Mouse (Mus musculus) frontal cortex, adult 2 months (tissue): ENCODE measurements at regions not wholly inside any gene's neighbourhood (a gene's known extent, or its start where the extent isn't known, plus 50 kb on each side); places are given as distances from the start of the nearest gene placed in this dataset.
A peak's percentile ranks its signal among the peaks of the same experiment; 100 is the strongest.
"Not testable (repeated sequence)": the region's sequence is repeated elsewhere in the genome, so short reads cannot be mapped to it uniquely, and the experiment has no call there.

ENCODE experiments used
- DNase-seq, 2 experiments: peaks; one replicate each; pipeline ENCODE4 v3.0.0; 2022; ENCODE audit warnings: low spot score in 1 of 2; ENCODE audit errors: extremely low spot score in 1 of 2

DNA sequence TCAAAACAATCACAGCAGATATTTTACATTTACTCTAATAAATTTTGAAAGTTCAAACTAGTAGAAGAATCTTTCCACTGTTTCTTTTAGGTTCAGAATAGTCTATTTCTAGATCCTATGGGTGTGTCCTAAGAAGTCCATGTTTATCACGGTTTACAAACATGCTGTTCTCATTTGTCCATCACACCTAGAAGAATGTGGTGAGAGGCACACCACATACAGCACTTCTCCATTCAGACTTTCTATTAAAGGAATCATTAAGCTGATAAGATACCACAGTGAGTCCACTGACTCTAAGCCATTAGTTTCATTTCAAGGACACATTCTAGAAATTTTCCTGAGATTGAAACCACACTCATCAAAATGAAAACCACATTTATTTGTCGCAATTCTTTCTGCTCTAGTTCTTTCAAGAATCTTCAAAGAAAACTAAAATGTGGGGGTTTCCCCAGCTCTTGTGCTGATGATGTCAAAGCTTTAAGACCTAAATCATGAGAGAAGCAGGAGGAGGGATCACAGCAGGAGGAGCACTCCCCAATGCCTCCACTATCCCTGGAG lies 101.1 kb upstream of the Ptgfr start:
- DNase-seq, result no peak

DNA sequence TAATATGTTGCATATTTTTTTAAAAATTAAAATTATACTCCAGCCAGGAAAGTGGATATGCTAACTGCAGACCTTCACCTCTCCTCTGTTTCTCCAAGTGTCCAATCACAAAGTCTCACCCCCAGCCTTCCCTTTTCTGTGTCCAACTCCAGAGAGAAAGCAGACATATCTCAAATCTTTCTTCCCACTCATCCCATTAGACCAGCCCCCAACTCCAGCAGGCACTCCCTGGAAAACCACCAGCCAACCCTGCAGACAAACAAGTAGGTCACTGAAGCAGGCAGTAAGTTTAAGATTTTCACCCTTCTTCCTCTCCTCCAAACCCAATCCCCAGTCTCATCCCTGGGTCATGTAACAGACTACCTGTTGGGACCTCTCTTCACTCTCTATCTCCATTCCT lies 94.2 kb upstream of the Ptgfr start:
- DNase-seq, result no peak

DNA sequence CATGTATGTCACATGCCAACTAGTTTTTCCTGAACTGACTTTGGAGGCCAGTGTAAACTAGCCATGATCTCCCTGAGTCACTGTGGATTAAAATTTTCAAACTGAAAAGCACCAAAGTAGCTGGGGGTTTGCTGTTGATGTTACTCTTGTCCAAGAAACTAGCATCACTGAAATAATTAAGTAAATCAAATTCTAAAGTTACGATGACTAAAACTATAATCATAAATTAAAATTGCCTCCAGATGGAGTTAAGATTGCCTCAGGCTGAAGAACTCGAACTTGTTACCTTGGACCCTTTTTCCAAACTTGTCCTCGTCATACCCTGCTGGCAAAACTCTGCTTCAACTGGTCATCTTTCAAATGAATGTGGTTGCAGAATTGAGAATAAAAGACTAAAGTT lies 93.7 kb upstream of the Ptgfr start:
- no peak for DNase-seq

DNA sequence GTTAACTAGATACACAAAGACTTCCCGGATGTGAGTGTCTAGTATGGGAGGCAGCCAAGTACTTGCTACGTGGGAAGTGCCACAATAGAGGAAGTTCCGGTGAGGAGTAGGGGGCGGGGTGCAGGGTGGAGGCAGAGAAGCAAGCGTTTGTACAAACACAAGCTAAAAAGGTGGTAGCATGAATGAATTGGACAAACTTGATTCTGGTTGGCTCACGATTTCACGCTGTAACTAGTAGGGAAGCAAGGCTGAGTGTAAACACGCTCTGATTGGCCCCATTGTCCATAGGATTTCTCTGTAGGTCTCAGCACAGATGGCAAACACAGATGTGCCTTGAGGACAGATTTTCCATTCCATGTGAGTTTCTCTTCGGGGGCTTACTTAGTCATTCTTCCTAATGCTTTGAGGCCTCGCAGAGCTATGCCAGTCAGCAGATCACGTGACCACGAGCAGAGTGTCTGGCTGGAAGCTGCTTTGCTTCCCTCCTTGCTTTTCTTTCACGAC lies 76.6 kb upstream of the Ptgfr start:
- DNase-seq, result peak; percentile 30 to 71

DNA sequence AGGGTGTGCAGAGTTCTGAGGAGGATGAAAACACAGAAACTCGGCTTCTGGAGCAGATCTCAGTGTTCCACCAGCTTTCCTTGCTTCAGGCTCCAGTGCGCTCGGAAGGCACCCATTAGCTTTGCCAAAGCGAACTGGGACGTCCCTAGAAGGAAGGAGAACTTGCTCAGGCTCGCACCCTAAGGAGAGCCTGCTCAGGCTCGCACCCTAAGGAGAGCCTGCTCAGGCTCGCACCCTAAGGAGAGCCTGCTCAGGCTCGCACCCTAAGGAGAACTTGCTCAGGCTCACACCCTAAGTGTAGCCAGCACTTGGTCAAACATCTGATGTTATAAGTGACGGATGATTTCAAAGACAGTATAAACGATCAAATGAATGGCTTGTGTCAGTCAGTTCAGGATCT lies 74.9 kb upstream of the Ptgfr start:
- not testable (repeated sequence) for DNase-seq

DNA sequence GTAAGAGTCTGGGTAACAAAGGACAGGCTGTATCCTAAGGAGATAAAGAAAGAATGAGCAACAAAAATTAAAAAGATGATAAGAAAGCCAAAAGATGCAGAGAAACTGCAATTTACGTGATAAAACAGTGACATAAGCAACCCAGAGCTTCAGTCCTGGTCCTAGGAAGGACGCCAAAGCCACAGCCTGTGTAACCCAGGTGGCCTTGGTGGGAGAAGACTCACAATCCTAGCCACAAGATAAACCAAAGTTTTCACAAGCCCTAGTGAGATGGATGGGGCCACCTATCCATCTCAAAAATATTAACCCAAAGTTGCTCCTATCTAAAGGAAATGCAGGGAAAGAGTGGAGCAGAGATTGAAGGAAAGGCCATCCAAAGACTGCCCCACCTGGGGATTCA lies 73.4 kb upstream of the Ptgfr start:
- DNase-seq, result no peak

DNA sequence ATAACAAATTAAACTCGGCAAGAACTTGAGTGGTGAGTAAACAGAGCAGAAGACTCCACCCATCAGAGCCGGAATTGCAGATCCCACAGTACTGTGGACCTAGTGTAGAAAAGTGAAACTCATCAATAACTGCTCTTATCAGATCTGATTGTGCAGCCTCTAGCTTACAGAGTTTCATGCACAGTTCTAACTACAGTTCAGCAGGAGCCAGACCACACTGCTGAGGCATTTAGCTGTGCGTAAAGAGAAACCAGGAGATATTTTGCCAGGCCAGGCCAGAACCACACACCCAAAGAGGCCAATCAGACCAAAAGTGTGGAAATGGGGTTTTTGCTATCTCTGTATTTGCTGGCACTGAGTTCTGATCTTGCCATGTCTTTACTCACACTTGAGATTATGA lies 71.9 kb upstream of the Ptgfr start:
- DNase-seq, result no peak

DNA sequence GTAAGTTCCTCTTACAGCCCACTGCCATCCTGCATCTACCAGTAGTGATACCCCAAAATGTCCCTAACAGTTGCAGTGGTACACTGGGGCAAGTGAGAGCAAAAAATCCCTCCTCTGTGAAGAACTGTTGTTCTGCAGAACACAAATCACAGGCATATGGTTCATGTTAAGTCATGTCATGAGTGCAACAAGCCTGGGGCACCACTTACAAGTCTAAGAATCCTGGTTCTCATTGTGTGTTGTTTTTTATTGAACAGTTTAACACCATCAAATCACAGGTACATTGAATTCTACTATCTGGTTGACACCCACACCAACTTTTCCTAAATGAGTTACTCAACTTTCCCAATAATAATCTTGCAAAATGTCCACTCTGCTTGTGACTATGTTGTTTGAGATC lies 71.5 kb upstream of the Ptgfr start:
- no peak for DNase-seq

DNA sequence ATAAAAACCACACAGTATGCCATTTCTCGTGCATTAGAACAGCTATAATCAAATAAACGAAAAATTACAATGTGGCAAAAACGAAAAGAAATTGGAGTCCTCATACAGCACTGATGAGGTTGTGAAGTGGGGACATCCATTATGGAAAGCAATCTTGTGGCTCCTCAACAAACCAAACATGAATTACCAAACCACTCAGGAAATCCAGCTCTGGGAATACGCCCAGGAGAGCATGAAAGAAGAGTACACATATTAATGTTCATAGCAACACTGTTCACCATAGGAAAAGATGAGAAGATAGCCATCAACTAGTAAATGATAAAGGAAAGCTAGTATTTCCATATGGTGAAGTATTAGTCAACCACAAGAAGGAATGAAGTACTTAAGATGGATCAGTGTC lies 68.3 kb upstream of the Ptgfr start:
- DNase-seq, result no peak

DNA sequence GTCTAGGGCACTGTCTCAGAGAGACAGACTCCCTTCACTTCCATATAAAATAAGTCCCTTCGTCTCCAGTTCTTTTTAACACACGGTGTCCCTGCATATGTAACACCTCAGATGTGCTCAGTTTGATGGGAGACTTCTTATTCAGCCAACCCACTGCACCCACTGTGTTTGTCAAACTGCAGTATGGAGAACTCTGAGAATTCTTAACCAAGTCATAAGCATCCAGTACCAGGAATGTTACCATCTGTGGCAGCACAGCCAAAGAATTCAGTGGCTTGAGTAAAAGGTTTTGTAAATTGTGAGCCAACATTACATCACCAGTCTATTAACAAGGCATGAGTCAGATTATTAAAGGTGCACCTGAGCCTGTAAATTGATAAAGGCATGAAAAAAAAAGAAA lies 65.7 kb upstream of the Ptgfr start:
- no peak for DNase-seq

DNA sequence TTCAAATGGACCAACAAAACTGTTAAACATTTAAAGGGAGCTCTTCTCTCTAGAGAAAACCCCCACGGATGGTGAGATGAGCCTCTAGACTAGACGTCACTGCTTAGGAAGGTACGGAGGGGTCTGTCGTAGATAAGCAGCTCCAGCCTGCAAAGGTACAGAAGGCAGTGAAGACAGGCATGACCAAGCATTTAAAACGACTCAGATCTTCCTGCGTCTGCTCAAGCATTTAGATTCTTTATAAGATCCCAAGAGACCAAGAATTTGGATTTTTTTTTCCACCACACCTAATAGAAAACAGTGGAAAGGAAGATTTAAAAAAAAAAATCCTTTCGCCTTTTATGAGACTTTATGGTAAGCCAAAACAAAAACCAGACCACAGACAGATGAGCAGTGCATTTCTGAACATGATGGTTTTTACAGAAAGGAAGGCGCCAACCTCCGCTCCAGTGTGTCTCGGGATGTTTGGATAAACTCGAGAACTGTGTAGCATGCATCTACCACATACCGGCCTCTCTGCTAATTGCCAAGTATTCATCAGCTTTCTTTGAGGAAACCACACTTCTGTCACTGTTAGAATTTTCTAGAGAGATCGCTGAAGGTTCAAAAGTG lies 64.9 kb upstream of the Ptgfr start:
- DNase-seq, result no peak

DNA sequence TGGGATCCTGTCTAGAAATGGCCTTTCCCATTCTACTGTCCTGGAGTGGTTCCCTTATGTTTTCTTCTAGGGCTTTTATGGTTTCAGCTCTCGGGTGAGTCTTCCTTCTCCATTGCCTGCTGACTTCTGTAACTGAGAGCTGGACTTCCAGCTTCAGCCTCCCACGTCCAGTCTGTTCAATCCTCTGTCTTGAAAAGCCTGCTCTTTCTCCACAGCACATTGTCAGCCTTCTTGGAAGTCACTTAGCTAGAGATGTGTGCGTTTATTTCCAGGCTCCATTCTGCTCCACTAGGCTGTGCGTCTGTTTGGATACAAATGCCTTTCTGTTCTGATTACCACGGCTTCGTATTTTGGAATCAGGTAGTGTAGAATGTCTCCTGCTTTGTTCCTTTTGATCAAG lies 62.2 kb upstream of the Ptgfr start:
- peak in 1 of 2 experiments; percentile 30 for DNase-seq

DNA sequence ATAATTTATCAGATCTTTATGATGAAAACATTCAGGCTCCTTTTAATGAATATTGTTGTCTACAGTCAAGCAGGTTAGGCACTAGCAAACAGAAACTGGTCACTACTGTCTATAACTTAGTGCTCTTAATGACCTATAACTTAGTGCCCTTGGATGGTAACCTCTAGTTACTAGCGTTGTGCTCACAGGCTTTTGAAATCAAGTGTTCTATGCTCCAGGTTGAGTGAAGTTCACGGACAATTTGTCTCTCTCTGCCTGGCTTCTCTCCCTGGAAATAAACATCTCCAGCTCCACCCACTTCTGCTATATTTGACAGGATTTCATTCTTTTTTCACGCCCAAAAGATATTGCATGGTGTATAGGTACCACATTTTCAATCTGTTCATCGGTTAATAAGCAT lies 61.7 kb upstream of the Ptgfr start:
- no peak for DNase-seq

DNA sequence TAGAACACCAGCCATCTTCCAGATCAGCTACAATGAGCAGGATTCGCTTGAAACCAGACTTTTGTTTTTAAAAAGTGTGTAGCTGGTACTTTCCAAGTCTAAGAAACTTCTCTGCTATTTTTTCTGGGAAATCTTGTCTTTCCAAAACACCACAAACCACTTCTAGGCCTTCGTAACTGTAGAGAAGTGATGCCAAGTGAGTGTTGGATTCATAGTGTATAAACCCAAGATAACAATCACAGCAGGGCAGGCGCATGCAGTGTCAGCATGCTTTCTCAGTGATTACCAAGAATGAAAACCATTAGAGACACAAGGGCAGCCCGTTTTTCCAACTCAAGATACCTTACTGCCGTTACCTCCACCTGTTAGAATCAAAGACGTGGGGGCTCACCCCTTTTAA lies 58.9 kb upstream of the Ptgfr start:
- DNase-seq, result no peak

DNA sequence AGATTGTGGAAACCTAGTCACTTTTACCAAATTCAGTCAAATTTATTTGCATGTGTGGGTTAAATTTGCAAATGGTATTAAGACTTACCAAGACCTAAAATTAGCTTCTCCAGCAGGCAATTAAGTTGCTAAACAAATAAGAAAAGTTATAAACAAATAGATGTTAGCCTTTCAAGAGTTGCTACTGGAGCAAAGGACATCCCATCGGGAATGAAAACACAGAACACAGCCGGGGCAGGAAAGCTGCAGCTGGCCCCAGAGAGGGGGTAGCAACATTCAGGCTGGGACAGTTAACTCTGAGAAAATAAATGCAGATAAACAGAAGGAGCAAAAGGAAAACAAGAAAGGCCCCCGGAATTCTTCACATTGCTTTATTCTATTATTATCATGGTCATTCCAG lies 57.3 kb upstream of the Ptgfr start:
- no peak for DNase-seq

DNA sequence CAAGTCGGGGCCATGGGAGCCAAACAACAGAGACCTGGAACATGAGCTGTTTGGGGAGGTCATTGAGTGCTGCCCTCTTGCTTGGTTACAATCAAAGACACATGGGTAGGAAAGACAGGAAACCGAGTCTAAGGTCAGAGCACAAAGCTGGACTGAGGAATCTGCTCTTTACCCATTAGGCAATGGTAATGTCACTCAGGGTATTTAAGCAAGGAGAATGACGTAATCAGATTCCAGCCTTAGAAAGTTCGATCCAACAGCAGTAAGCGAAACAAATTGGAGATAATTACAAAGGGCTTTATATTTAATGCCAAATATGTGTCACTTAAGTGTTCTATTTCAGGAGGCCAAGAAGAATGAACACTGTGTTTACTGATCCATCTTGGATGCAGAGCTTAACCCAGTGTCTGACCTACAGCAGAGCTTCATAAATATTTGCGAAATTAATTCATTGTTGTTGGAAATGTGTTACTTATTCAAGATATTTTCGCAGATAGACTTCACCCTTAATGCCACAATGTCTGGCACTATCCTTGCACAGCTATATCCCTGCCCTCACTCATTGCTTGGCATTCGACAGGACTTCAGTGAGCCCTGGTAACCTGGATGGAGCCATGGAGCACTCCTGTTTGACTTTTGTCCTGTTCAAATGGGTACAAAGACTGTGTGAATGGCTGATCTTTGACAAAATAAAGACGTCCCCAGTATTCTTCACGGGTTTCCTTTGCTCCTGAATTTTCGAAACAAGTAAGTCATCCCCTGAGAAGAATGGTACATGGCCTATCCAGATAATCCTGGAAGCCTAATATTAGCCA lies 56.2 kb upstream of the Ptgfr start:
- DNase-seq, result no peak

DNA sequence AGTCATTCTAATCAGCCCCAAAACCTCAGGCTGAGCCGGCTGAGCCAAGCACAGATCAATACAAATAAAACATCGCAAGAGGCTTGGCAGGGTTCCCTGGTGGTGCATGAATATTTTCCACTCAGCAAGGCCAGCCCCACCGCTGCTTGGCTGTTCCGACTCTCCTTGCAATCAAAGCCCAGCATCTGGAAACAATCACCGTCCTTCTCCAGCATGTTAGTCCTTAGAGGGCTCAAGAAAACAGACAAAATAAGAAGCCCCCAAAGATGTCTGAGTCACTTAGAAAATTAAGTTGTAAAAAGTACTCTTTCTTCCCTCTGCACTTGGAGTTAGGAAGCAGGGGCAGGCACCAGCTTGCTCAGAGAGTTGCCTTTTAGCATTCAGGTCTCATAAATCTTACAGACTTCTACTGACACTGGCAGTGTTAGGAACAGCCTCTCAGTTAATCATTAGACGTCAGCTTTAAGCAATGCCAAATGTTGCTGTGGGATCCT lies 54.4 kb upstream of the Ptgfr start:
- DNase-seq, result peak in 1 of 2 experiments; percentile 57

DNA sequence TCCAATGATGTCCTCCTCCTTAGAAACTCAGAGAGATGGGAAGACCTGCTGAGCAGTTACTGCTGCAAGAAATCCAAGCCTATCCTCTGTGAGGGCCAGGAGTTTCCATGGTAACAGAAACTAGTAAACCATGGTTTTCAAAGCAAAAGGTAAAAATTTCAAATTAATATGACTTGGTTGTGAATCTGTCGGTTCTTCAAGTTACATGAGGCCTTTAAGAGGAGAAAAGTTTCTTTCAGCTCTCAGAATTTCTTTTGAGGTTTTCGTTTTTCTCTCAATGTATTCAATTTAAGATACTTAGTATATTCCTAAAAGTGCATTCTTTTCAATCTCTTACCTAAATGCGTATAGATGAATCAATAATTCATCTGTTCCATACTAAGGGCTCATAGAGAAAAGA lies 53.9 kb upstream of the Ptgfr start:
- DNase-seq, result no peak

DNA sequence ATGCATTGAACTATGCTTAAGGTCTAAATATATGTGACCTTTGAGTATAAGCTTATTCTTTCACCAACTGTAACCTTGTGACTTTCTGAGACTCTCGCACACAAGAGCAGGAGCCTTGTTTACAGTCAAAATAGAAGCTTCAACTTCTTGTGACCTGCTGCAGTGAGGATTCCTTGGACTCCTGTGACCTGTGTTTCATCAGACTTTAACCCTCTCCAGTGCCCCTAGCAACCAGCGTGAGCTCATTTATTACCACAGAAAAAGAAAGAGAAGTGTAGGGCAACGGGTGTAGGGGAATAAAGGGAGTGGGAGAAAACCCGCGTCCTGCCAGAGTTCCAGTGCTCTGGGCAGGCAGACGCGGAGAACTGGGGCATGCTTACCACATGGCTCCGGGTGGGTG lies 52.3 kb upstream of the Ptgfr start:
- no peak for DNase-seq
